Mouse (Mus musculus): Measurements from ENCODE around the gene Khdc3.
"Not testable (repeated sequence)": the region's sequence is repeated elsewhere in the genome, so short reads cannot be mapped to it uniquely, and the experiment has no call there.

The Khdc3 gene

DNA sequence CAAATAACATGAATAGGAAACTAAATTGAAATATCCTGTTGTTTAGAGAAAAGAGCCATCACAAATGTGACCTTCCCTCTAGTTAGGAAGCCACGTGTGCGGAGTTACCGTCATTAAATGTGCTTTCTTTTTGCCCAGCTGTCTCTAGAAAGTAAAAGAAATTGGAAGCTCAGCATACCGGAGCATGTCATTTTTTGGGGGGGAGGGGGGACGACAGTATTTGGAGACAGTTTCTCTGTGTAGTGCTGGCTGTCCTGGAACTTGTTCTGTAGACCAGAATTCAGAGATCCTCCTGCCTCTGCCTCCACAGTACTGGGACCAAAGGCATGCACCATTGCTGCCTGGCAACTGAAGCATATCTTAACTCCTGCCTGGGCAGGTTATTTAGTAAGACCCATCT, at the start of gene Khdc3:
Gene Khdc3, plus strand, starts transcription at position 301 of the 400 bp plus-strand sequence.
- DNase-seq (ENCODE audit: low spot score in 2 of 2) = no peak

DNA sequence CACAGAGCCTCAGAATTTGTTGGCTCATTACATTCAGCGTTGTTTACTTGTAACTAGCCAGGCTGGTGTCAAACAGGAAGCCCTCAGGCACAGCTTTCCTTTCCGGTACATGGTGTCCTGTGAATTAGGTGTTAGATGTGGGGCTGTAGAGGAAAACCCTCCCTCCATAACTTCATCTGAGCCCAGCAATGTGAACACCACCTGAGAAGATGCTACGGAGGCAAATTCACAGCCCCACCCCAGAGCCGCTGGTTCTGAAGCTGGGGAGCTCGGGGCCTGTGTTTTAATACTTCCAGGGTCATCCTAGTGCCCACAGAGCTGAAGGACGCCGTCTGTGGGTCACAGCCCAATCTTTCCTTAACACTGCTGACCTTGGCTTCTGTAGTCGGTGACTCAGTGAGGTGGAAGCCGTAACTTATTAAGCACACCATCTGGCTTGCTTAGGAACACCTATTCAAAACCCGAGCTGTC, 46.2 kb upstream of the Khdc3 start:
- no peak for DNase-seq (ENCODE audit: low spot score in 2 of 2)

DNA sequence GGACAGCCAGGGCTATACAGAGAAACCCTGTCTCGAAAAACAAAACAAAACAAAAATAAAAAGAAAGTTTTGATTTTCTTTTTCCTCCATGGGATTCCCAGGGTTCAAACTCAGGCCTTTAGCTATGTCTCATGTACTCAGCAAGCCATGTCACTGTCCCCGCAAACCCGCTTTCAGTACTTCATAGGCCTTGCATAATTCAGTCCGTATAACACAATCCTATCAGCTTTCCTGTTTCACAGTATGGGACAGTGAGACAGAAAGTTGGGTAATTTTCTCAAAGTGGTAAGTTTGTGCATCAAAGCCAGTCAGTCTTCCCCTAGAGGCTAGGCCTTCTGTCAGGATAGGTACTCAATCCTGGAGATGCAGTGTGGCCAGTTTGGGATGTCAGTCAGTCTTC, 42.4 kb upstream of the Khdc3 start:
- no peak for DNase-seq (ENCODE audit: low spot score in 2 of 2)

DNA sequence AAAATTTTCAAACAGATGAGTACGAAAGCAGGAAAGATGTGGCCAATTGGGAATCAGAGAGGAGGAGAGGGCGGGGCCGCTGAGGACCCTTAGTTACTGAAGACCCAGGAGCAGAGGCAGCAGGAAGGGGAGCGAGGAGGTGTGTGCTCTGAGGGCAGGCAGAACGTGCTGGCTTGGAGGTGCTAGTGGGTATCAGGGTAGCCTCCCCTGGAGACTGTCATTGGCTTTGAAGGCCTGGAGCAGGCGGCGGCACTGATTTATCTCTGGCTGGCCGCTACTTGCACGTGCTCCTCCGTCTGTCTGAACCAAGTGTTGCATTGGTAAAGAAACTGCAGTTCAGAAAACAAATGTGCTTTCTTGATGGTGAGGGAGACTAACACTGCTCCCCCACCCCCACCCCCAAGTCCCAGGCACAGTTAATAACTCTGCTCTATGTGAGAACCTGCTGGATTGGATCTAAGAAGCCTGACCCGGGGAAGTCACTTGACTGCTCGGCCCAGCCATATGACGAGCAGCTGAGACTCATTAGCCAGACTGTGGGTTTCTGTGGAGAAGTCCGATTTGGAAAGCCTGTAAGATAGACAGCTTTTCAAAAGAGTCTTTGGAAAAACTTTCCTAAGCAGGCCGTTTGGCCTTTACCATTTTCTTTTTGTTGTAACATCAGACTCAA, 37.9 kb upstream of the Khdc3 start:
- DNase-seq (ENCODE audit: low spot score in 2 of 2) = no peak

DNA sequence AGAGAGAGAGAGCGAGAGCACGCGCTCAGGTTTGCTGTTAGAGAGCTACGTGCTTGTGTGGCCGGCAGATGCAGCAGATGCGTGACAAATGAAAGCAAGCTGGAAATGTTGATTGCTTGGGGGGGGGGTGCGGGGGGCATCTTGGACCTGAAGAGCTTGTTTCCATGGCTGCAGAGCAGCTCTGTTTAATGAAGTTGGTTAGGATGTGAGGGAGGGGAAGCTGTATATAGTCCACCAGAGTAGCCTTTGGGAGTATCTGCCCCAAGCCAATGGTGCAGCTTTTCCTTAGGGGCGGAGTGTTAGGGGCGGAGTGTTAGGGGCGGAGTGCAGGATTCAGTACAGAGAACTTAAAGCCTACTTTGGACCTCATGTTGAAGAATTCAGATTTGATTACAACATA, 34.5 kb upstream of the Khdc3 start:
- no peak for DNase-seq (ENCODE audit: low spot score in 2 of 2)

DNA sequence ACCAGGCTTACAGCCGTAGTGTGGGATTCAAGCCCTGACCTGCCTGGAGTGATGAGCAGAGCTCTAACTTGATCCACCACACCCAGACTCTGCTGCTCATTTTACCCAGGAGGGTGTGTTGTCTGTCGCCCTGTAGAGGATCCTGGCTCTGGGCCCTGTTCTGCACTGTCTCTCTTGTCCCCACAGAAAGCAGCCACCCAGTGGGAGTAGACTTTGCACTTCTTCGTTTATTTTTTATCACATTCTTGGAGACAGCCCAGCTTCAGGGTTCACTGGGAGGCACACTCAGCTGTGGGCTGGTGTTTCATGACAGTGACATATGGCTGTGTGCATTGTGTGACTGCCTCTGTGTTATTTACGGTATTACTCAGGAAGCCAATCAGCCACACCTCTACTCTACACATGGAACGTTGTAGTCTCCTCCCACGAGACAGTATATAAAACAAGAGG, 33.4 kb upstream of the Khdc3 start:
- DNase-seq (ENCODE audit: low spot score in 2 of 2) = peak in 1 of 2 experiments; percentile 55

DNA sequence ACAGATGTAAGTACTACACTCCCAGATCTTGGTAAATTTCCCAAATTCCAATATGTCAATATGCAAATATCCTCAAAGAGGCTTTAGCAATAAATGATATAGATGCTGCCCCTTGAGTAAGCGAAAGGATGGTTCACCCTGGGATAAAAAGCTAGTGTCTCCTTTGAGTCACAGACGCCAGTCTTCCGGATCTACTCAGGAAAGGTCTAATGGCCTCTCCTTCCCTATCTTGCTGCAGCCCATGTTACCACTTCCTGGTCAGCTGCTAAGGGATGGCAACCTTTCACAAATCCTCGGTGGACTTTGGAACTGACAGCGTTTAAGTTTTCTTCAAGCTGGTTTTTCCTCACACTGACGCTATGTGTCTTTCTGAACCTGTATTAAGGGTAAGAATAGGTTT, 32.9 kb upstream of the Khdc3 start:
- DNase-seq (ENCODE audit: low spot score in 2 of 2) = no peak

DNA sequence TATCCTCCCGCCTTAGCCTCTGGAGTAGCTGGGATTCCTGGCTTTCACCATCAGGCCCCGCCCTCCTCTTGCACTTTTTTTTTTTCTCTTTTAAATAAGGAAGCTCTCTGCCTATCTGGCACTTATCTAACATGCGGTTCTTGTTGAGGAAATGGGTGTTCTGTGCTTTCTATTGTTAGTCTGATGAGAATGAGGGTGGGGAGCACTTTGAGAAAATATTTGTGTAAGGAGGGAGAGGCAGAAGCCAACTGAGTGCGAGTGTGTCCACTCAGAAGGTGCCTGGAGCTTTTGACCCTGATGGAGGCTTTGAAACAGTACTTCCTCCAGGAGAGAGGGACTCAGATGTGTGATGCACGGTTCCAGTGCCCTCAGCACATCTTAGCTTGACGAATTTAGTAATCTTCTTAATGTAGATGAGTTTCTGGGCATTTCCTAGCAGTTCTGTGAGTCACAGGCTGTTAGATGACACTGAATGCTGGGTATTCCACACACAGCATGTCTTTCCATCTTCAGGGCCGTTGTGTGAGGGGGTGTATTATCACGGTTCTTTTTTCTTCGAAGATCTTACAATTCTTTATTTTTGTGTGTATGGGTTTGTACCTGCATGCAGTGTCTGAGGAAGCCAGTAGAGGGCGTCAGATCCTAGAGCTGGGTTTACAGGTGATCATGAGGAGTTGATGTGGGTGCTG, 30.5 kb upstream of the Khdc3 start:
- DNase-seq (ENCODE audit: low spot score in 2 of 2) = no peak

DNA sequence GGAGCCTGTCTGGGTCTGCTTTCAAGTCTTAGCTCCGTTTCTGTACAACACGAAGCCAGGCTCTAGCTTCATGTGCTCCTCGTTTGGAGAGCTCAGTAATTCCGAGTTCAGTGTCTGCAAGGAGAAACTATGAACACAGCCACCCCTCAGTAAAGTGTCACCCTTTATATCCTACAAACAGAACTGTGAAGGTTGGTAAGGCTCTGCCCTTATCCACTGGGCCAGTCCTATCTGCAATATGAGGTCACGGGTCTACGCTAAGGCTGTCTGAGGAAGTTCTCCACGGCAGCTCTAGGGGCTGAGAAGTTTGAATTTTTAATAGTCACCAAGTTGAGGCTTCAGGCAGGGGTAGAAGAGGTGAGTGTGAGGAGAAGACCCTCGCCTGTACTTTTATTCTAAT, 29.2 kb upstream of the Khdc3 start:
- no peak for DNase-seq (ENCODE audit: low spot score in 2 of 2)

DNA sequence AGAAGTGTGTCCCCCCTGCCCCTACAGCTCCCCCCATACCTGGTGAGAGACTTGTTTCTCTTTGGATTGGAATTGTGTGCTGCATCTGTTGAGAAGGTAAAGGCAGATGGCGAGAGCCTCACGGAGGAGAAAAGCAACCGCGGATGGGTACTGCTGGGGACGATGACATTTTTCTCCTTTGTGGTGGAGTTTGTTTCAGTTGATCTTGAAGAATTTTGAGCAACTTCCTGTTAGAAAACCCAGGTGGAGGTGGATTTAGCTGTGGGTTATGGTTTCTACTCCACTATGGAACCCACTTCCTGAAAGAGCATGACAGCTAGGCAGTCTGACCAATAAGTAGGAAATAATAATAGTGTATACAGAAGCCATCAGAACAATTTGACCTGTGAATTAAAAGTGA, 28.5 kb upstream of the Khdc3 start:
- DNase-seq (ENCODE audit: low spot score in 2 of 2) = no peak

DNA sequence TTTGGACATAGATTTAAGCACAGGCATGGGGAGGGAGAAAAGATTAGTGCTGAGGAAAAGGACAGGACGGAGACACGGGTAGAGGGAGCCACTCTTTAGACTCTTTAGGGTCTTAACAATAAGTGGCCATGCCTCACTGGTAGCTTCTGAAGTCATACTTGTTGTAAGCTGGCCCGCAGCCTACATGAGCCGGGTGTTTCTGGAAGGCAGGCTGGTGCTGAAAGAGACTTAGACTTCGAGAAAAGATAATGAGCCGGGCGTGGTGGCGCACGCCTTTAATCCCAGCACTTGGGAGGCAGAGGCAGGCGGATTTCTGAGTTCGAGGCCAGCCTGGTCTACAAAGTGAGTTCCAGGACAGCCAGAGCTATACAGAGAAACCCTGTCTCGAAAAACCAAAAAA, 22.3 kb upstream of the Khdc3 start:
- DNase-seq (ENCODE audit: low spot score in 2 of 2) = not testable (repeated sequence)

DNA sequence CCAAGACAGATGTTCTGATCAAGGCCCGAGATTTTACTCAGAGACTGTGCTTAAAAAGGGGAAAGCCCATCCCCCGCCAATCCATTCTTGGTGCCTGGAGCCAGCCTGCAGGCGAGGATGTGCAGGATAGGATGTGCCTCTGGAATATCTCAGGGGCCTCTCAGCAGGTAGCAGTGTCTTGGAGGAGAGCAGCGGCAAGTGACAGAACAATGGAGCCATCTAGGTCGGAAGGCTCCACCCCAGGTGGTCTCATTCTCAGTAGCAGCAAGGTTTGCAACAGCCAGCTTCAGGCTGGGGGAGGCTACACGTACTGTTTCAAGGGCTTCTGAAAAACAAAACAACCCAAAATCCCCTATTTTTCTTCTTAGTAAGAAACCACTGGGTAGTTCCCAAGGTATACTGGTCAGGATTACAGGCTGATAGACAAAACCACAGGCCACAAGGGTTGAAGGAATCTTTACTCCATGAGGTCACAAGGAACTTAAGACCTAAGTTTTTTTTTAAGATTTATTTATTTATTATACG, 21.8 kb upstream of the Khdc3 start:
- DNase-seq (ENCODE audit: low spot score in 2 of 2) = no peak

DNA sequence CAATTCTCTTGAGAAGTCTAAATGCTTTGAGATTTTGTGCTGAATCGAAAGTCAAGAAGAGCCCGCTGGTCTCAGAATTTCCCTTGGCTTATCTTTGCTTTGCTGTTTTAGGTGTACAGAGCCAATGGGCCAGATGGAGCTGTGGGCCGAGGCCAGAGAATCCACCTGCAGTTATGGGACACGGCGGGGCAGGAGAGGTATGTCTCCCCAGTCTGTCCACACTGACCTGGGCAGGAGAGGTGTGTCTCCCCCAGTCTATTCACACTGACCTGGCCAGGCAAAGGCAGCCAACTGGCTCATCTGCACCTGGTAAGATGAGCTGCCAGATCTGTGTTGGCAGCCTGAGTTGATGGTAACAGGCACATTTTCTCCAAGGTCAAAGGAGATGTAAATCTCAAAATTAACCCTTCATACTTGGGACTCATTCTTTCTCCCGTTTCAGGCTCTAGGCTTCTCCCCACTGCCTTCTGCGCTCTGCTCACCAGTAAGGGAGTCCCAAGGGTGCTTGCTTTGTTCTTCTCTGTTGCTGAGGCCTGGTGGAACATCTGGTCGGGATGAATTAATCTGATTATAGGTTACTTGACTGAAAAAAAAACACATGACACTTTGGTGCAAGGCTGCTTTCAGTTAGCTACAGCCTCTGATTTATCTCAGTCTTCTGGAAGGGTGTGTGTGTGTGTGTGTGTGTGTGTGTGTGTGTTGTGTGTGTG, 19.2 kb upstream of the Khdc3 start:
- DNase-seq (ENCODE audit: low spot score in 2 of 2) = no peak

DNA sequence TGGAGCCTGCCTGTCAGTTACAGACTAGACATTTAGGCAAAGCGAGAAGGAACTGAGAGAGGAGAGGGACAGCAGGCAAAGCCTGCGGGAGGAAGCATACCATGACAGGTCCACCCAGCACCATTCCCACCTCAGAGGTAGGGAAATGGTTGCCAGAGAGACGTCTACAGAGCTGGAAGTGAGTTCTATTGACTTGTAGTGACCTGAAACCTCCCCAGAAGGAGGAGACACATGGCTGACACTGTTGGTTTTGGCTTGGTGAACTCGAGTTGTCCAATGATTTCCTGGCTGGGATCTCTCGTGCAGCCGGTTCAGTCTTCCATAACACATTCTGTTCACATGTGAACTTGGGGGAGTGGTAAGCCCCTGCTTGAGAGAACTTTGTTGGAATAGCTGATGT, 17.7 kb upstream of the Khdc3 start:
- no peak for DNase-seq (ENCODE audit: low spot score in 2 of 2)

DNA sequence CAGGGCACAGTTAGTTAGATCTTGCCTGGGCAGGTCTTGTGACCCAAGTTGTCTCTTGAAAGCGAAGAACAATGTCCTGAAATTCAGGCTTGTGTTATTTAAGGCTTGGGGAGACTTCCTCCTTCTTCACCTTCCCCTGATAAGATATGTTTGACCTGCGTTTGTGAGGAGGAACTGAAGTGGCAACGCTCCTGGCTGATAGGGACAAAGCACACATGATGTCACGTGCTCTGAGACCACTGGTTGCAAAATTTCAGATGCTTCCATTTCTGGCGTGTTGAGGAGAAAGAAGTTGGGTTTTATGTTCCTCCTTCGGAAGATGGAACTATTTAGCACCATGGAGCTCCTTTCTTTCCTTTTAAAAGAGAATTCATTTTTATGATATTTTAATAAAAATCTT, 15.8 kb upstream of the Khdc3 start:
- DNase-seq (ENCODE audit: low spot score in 2 of 2) = no peak

DNA sequence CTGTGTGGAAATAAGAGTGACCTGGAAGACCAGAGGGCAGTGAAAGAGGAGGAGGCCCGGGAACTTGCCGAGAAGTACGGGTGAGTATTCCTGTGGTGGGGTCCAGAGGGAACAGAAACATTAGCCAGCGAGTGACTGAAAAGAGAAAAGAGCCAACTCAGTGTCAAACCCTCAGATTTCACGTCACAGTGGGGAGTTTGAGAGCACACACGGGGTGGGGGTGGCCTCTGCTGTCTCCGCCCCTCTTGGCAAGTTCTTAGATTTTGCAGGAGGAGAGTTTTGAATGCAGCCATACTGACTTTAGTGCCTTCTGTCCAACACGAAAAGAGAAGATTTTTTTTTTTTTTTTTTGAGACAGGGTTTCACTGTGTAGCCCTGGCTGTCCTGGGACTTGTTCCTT, 14.5 kb upstream of the Khdc3 start:
- DNase-seq (ENCODE audit: low spot score in 2 of 2) = no peak

DNA sequence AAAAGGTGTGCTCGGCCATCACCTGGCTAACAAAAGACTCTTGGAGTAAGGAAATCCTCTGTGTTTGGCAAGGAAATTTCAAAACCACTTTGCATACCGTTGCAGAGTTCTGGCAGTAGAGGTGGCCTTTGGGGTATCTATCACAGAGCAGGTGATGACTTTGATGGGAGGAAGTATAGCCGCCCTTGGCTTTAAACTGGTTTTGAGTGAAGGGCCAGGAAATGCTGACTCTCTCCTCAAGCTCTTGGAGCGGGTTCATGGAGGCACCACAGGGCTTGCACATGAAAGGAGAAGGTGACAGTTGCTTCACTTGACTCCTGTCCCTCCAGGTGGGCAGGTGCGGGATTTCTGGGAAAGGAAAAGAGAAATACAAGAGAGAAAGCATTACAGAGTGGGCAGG, 14.1 kb upstream of the Khdc3 start:
- no peak for DNase-seq (ENCODE audit: low spot score in 2 of 2)

DNA sequence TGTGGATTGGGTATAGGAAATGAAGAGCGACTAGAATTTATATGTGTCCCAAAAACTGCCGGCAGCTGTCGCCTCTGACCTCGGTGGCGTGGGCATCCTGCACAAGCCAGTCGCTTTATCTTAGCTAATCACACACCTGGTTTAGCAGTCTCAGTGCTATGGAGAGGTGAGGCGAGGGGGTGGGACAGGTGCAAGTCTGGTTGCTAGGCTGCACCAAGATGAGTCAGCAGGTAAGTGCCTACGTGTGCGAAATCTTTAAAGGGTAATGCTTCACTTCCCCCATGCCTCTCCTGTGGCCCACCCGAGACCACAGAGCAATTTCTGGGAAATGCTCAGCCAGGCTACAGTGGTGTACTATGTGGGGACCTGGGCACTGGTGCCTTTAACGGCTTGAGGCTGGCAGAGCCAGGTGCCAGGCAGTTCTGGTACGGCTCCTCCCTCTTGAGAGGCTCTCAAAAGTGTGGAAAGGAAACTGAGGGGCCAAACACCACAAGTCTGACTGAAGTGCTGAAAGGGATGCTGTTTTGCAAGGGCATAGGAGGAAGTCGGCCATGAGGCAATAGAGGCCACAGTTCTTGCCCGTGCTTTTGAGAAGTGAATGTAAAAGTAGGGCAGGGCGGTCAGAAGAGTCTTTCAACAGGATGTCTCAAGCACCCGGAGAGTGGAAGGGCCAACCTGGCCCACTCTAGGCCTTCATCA, 12.3 kb upstream of the Khdc3 start:
- no peak for DNase-seq (ENCODE audit: low spot score in 2 of 2)

DNA sequence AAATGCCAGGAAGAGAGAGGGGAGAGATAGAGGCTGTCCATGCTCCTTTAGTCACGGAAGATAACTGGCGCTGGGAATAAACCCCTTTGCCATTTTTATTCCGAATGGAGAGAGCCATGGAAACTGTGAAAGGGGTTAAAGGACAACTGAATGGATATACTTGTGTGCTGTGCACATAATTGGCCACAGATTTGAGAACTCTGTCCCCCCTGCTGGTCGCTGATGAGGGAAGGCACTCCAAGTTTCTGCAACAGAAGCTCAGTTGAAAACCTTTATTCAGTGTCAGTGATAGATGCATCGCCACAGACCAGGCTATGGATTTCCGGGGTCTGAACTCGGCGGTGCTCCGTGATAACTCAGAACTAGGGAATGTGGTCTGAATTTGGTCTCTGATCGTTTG, 11.5 kb upstream of the Khdc3 start:
- no peak for DNase-seq (ENCODE audit: low spot score in 2 of 2)

DNA sequence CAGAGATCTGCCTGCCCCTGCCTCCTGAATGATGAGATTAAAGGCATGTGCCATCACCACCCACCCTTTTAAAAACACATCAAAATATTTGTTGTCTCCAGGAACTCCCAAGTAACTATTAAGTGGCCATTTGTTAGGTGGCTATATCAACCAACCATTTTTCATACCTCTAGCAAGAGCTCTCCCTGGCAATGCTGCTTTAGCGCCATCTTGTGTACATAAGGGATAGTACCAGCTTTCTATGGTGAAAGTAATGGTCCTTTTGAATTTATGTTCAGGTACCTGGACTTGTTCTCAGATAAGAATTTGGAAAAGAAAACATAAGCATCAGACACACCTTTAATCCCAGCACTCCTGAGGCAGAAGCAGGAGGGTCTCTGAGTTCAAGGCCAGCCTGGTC, 9.9 kb upstream of the Khdc3 start:
- DNase-seq (ENCODE audit: low spot score in 2 of 2) = no peak

DNA sequence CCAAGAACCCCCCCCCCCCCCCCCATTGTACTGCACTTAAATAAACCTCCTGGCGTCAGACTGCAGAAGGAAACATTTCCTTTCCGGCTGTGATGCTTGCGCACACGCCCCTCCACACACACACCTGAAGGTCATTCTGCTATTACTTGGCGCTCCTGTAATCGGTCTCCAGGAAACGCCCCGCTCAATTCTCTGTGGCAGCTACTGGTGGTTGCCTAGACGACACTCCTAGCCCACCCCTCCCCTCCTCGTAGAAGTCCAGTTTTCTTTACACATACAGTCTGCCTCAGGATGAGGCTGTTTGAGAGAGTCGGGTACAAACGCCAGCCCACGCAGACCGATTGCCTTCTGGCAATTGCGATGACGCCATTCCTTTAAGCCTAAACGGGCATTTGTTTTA, 7.1 kb upstream of the Khdc3 start:
- DNase-seq (ENCODE audit: low spot score in 2 of 2) = no peak

DNA sequence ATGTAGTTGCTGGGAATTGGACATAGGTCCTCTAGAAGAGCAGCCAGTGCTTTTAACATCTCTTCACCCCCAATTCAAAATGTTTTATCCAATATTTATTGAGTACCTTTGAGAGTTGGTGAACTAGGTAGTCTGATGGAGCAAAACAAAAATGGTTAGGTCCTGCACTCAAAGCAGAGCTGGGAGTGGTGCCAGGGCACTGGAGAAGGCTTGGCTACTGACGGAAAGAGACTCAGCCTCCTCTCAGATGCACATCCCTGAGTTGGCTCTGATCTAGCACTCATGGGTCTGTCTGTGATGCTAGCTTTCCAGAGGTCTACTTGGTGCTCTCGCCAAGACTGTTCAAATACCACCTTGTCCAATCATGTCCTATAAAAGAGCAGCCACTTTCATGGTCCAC, 3.7 kb upstream of the Khdc3 start:
- DNase-seq (ENCODE audit: low spot score in 2 of 2) = no peak
